In genomic region chr11:80505581-80505980, GRCm38 (mm10) we compare ENCODE assay signal across 13 mouse cellular contexts. TPM values are rescaled to one million over a fixed set of nuclear protein-coding genes. Genes with fewer than 3 reads are reported as not detected.
A peak's percentile ranks its signal among the peaks of the same experiment; 100 is the strongest.
DNase-seq lines count a peak whose midpoint lies in the region; ATAC-seq and TF ChIP-seq lines count a peak whose summit lies in the region.
"Had no signal": no experiment of that assay in that cellular context is flagged by ENCODE, and none has a peak within 500 bp of the region (broad histone marks: within the 10 kb centered on the region; RNA-seq: fewer than 3 reads in every experiment).

No protein-coding gene starts in this region.

- peaks cover 11% of the 10 kb centered on the region for H3K27me3 ChIP-seq in forebrain, embryonic 10.5 days (ENCODE audit: poor library complexity, severe bottlenecking)
- H3K27me3 ChIP-seq in forebrain, embryonic 11.5 days (ENCODE audit: control insufficient read depth, insufficient read depth, low read length), result no peaks in the 10 kb centered on the region
- no peaks in the 10 kb centered on the region for H3K27me3 ChIP-seq in thymus, adult 2 months (ENCODE audit: control insufficient read depth, insufficient read depth, low read length)
- H3K27me3 ChIP-seq in midbrain, embryonic 12.5 days, result peaks cover 14% of the 10 kb centered on the region
- H3K27me3 ChIP-seq in limb, embryonic 10.5 days (ENCODE audit: low read depth, poor library complexity, severe bottlenecking), result no peaks in the 10 kb centered on the region

- H3K4me2 ChIP-seq in forebrain, embryonic 11.5 days (ENCODE audit: low read depth, low read length, severe bottlenecking), result no peak overlapping the region
- H3K4me2 ChIP-seq in midbrain, embryonic 12.5 days (replicated peaks), result no peak overlapping the region

- peaks cover 42% of the 10 kb centered on the region for H3K4me1 ChIP-seq in forebrain, embryonic 10.5 days
- peaks cover 23% of the 10 kb centered on the region for H3K4me1 ChIP-seq in forebrain, embryonic 11.5 days (replicated peaks; ENCODE audit: control insufficient read depth, insufficient read depth, low read length)
- H3K4me1 ChIP-seq in thymus, adult 2 months (replicated peaks; ENCODE audit: control insufficient read depth, insufficient read depth, low read length), result peaks cover 61% of the 10 kb centered on the region
- H3K4me1 ChIP-seq in midbrain, embryonic 12.5 days, result peaks cover 48% of the 10 kb centered on the region
- H3K4me1 ChIP-seq in limb, embryonic 10.5 days, result peaks cover 38% of the 10 kb centered on the region

- H3K9ac ChIP-seq in forebrain, embryonic 11.5 days (ENCODE audit: low read length), result no peak overlapping the region
- H3K9ac ChIP-seq in midbrain, embryonic 12.5 days (replicated peaks), result no peak overlapping the region

- no peak for TF ChIP-seq POLR2A in thymus, adult 2 months (IDR thresholded peaks at IDR 0.05; ENCODE audit: control insufficient read depth, extremely low read depth, insufficient read depth, low read length, poor library complexity)

- DNase-seq in forebrain, embryonic 10.5 days (ENCODE audit: extremely low spot score, low spot score), result no peak
- no peak for DNase-seq in forebrain, embryonic 11.5 days (ENCODE audit: low spot score)
- no peak for DNase-seq in thymus, adult 2 months
- DNase-seq in thymus, postnatal 0 days (ENCODE audit: low spot score), result no peak
- DNase-seq in ovary, adult 18-20 months (ENCODE audit: low spot score), result no peak
- no peak for DNase-seq in limb, embryonic 10.5 days (ENCODE audit: low spot score)
- no peak for DNase-seq in kidney, adult 11 months
- DNase-seq: heart, adult 18-20 months; heart, postnatal 4 days; lung, adult 18-20 months had no signal

- no peak overlapping the region for H3K4me3 ChIP-seq in forebrain, embryonic 10.5 days
- no peak overlapping the region for H3K4me3 ChIP-seq in forebrain, embryonic 11.5 days (ENCODE audit: low read depth, low read length)
- no peak overlapping the region for H3K4me3 ChIP-seq in thymus, adult 2 months (ENCODE audit: control insufficient read depth, insufficient read depth, low read length)
- no peak overlapping the region for H3K4me3 ChIP-seq in midbrain, embryonic 12.5 days
- no peak overlapping the region for H3K4me3 ChIP-seq in limb, embryonic 10.5 days
- H3K4me3 ChIP-seq: erythroblast, embryonic 14.5 days had no signal

- 91% methylated on average over 3 of the region's 3 CpGs for WGBS in forebrain, embryonic 10.5 days
- WGBS in forebrain, embryonic 11.5 days, result 87% methylated on average over 3 of the region's 3 CpGs
- 95% methylated on average over 3 of the region's 3 CpGs for WGBS in thymus, adult 2 months
- WGBS in midbrain, embryonic 12.5 days, result 91% methylated on average over 3 of the region's 3 CpGs
- WGBS in limb, embryonic 10.5 days, result 93% methylated on average over 3 of the region's 3 CpGs

- no peaks in the 10 kb centered on the region for H3K36me3 ChIP-seq in forebrain, embryonic 10.5 days (replicated peaks)
- H3K36me3 ChIP-seq in forebrain, embryonic 11.5 days (ENCODE audit: control insufficient read depth, insufficient read depth, low read length), result no peaks in the 10 kb centered on the region
- H3K36me3 ChIP-seq in thymus, adult 2 months (ENCODE audit: control insufficient read depth, insufficient read depth, low read length), result no peaks in the 10 kb centered on the region
- H3K36me3 ChIP-seq in midbrain, embryonic 12.5 days, result no peaks in the 10 kb centered on the region
- H3K36me3 ChIP-seq in limb, embryonic 10.5 days, result no peaks in the 10 kb centered on the region

- H3K27ac ChIP-seq in forebrain, embryonic 10.5 days, result peak overlapping the region; percentile 88
- H3K27ac ChIP-seq in forebrain, embryonic 11.5 days (ENCODE audit: low read depth, low read length), result no peak overlapping the region
- peak overlapping the region; percentile 26; the same call in 1 of the 2 replicates for H3K27ac ChIP-seq in thymus, adult 2 months (ENCODE audit: control insufficient read depth, insufficient read depth, low read length)
- H3K27ac ChIP-seq in midbrain, embryonic 12.5 days (replicated peaks), result peak overlapping the region; percentile 99
- H3K27ac ChIP-seq in limb, embryonic 10.5 days, result no peak overlapping the region
- H3K27ac ChIP-seq: kidney, postnatal 0 days had no signal

- ATAC-seq in forebrain, embryonic 11.5 days (replicated peaks; ENCODE audit: low FRiP score), result no peak
- no peak for ATAC-seq in midbrain, embryonic 12.5 days (ENCODE audit: low FRiP score, low read depth)

- no peak for TF ChIP-seq CTCF in thymus, adult 2 months (IDR thresholded peaks at IDR 0.05; ENCODE audit: borderline replicate concordance, control insufficient read depth, extremely low read depth, insufficient read depth, low read length, poor library complexity)

- H3K9me3 ChIP-seq in forebrain, embryonic 10.5 days, result no peaks in the 10 kb centered on the region
- no peaks in the 10 kb centered on the region for H3K9me3 ChIP-seq in forebrain, embryonic 11.5 days (ENCODE audit: control insufficient read depth, low read length)
- H3K9me3 ChIP-seq in midbrain, embryonic 12.5 days, result no peaks in the 10 kb centered on the region
- H3K9me3 ChIP-seq in limb, embryonic 10.5 days (replicated peaks), result no peaks in the 10 kb centered on the region

RNA-seq across cellular contexts. Expression of gene Cdk5r1, which starts 28.8 kb away (rescaled TPM):
- polyA plus RNA-seq in forebrain, embryonic 10.5 days (2016; fragmentation: Nextera tagmentation; extraction: Ambion mirVana), result 3.1 and 4.7 TPM in 2 replicates
- 15.7 and 18.4 TPM in 2 replicates for polyA plus RNA-seq in forebrain, embryonic 11.5 days (2014; fragmentation: Nextera tagmentation; extraction: Ambion mirVana)
- polyA plus RNA-seq in thymus, adult 2 months (2012; rRNA removed), result 10.8 and 12.3 TPM in 2 replicates
- 1.2 and 1.7 TPM in 2 replicates for polyA plus RNA-seq in thymus, postnatal 0 days (2015; fragmentation: Nextera tagmentation; extraction: Ambion mirVana)
- polyA plus RNA-seq in midbrain, embryonic 12.5 days (2016; fragmentation: Nextera tagmentation; extraction: Ambion mirVana), result 58.8 and 70.8 TPM in 2 replicates
- polyA plus RNA-seq in limb, embryonic 10.5 days (2016; fragmentation: Nextera tagmentation; extraction: Ambion mirVana), result 1.4 and 1.6 TPM in 2 replicates

Comparison
In these comparisons a context has a peak if more than half of its experiments do, and no peak if none do; other contexts are left out.
1. H3K27ac ChIP-seq: peak in forebrain, embryonic 10.5 days (single experiment), thymus, adult 2 months (single experiment) and midbrain, embryonic 12.5 days (single experiment); none in forebrain, embryonic 11.5 days (single experiment) and limb, embryonic 10.5 days (single experiment).